29 mouse cellular contexts compared by ENCODE assay signal in the genomic region with DNA sequence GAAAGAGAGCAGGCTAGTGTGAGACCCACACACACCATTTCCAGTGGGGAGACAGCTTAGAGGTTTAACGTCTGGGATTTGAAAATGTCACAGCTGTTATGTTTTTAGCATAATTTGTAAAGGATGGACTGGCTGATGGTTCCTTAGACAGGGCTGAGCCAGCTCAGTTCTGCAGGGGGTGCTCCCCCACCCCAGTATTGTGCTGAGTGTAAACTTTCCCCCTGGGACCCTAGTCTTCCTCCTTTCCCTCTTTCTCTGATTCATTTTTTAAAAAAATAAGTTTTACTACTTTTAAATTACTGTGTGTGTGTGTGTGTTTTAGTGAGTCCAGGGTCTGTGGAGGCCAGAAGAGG. TPM values are rescaled to one million over a fixed set of nuclear protein-coding genes. Genes with fewer than 3 reads are reported as not detected.
DNase-seq lines count a peak whose midpoint lies in the region; ATAC-seq and TF ChIP-seq lines count a peak whose summit lies in the region.
"Had no signal": no experiment of that assay in that cellular context is flagged by ENCODE, and none has a peak within 500 bp of the region (broad histone marks: within the 10 kb centered on the region; RNA-seq: fewer than 3 reads in every experiment).

No protein-coding gene starts in this region.

- no peak overlapping the region for H3K9ac ChIP-seq in forebrain, embryonic 13.5 days
- H3K9ac ChIP-seq in forebrain, embryonic 16.5 days (replicated peaks; ENCODE audit: low read depth, low read length), result no peak overlapping the region
- no peak overlapping the region for H3K9ac ChIP-seq in midbrain, embryonic 16.5 days (ENCODE audit: low read depth, low read length)
- H3K9ac ChIP-seq in midbrain, postnatal 0 days (replicated peaks; ENCODE audit: low read length, poor library complexity, severe bottlenecking), result no peak overlapping the region
- H3K9ac ChIP-seq in neural tube, embryonic 15.5 days (replicated peaks), result 0 out of 2 replicates have a peak overlapping the region, but pooled peaks have one; percentile 1
- no peak overlapping the region for H3K9ac ChIP-seq in kidney, embryonic 16.5 days (replicated peaks; ENCODE audit: low read length)

- H3K27ac ChIP-seq in forebrain, embryonic 13.5 days, result peak overlapping the region; percentile 57; the same call in 1 of the 2 replicates
- no peak overlapping the region for H3K27ac ChIP-seq in forebrain, embryonic 16.5 days (ENCODE audit: low read length)
- H3K27ac ChIP-seq in layer of hippocampus, adult 2 months, result peak overlapping the region; percentile 65; the same call in 1 of the 2 replicates
- 0 out of 2 replicates have a peak overlapping the region, but pooled peaks have one; percentile 12 for H3K27ac ChIP-seq in midbrain, embryonic 16.5 days (ENCODE audit: low read length)
- H3K27ac ChIP-seq in midbrain, postnatal 0 days (ENCODE audit: low read depth, low read length), result no peak overlapping the region; the same call in 1 of the 2 replicates
- H3K27ac ChIP-seq in neural tube, embryonic 15.5 days (replicated peaks), result peak overlapping the region; percentile 70
- H3K27ac ChIP-seq in kidney, embryonic 16.5 days (ENCODE audit: low read length), result no peak overlapping the region
- H3K27ac ChIP-seq: heart, embryonic 10.5 days had no signal

- H3K9me3 ChIP-seq in forebrain, embryonic 13.5 days (replicated peaks), result no peaks in the 10 kb centered on the region
- H3K9me3 ChIP-seq in forebrain, embryonic 16.5 days (ENCODE audit: control insufficient read depth, low read length), result no peaks in the 10 kb centered on the region
- no peaks in the 10 kb centered on the region for H3K9me3 ChIP-seq in midbrain, embryonic 16.5 days (replicated peaks; ENCODE audit: control insufficient read depth, low read length, poor library complexity, severe bottlenecking)
- no peaks in the 10 kb centered on the region for H3K9me3 ChIP-seq in midbrain, postnatal 0 days (ENCODE audit: low read length)
- no peaks in the 10 kb centered on the region for H3K9me3 ChIP-seq in neural tube, embryonic 15.5 days (replicated peaks)
- no peaks in the 10 kb centered on the region for H3K9me3 ChIP-seq in kidney, embryonic 16.5 days (ENCODE audit: low read length)
- H3K9me3 ChIP-seq: heart, embryonic 10.5 days had no signal

- no peak for ATAC-seq in forebrain, embryonic 13.5 days
- no peak for ATAC-seq in forebrain, embryonic 16.5 days
- no peak for ATAC-seq in midbrain, embryonic 16.5 days
- ATAC-seq in midbrain, postnatal 0 days (ENCODE audit: low FRiP score), result no peak
- no peak; the same call in 1 of the 2 replicates for ATAC-seq in neural tube, embryonic 15.5 days (ENCODE audit: low FRiP score)
- no peak; the same call in 1 of the 2 replicates for ATAC-seq in kidney, embryonic 16.5 days (ENCODE audit: low FRiP score, low TSS enrichment)
- ATAC-seq: CD4-positive, CD25-positive, alpha-beta regulatory T cell, adult 4 months; intestine, postnatal 0 days; lung, postnatal 0 days had no signal

- H3K4me1 ChIP-seq in forebrain, embryonic 13.5 days, result peaks cover 10% of the 10 kb centered on the region
- peaks cover 5% of the 10 kb centered on the region; the same call in 1 of the 2 replicates for H3K4me1 ChIP-seq in forebrain, embryonic 16.5 days (replicated peaks; ENCODE audit: control insufficient read depth, insufficient read depth, low read length)
- peaks cover 3% of the 10 kb centered on the region; the same call in 1 of the 2 replicates for H3K4me1 ChIP-seq in midbrain, embryonic 16.5 days (ENCODE audit: control insufficient read depth, insufficient read depth, low read length)
- H3K4me1 ChIP-seq in midbrain, postnatal 0 days (ENCODE audit: insufficient read depth, low read length), result no peaks in the 10 kb centered on the region
- H3K4me1 ChIP-seq in neural tube, embryonic 15.5 days, result peaks cover 13% of the 10 kb centered on the region
- H3K4me1 ChIP-seq in kidney, embryonic 16.5 days (ENCODE audit: insufficient read depth, low read length), result no peaks in the 10 kb centered on the region; the same call in 1 of the 2 replicates

- no peaks in the 10 kb centered on the region for H3K27me3 ChIP-seq in forebrain, embryonic 13.5 days
- no peaks in the 10 kb centered on the region for H3K27me3 ChIP-seq in forebrain, embryonic 16.5 days (replicated peaks; ENCODE audit: control insufficient read depth, insufficient read depth, low read length)
- H3K27me3 ChIP-seq in midbrain, embryonic 16.5 days (ENCODE audit: control insufficient read depth, insufficient read depth, low read depth, low read length), result no peaks in the 10 kb centered on the region
- no peaks in the 10 kb centered on the region for H3K27me3 ChIP-seq in midbrain, postnatal 0 days (ENCODE audit: insufficient read depth, low read length)
- H3K27me3 ChIP-seq in neural tube, embryonic 15.5 days (replicated peaks), result no peaks in the 10 kb centered on the region
- H3K27me3 ChIP-seq in kidney, embryonic 16.5 days (ENCODE audit: insufficient read depth, low read length), result no peaks in the 10 kb centered on the region

- no peaks in the 10 kb centered on the region for H3K36me3 ChIP-seq in forebrain, embryonic 13.5 days (ENCODE audit: poor library complexity, severe bottlenecking)
- H3K36me3 ChIP-seq in forebrain, embryonic 16.5 days (ENCODE audit: control insufficient read depth, insufficient read depth), result no peaks in the 10 kb centered on the region
- no peaks in the 10 kb centered on the region for H3K36me3 ChIP-seq in midbrain, embryonic 16.5 days (ENCODE audit: control insufficient read depth, insufficient read depth, low read length)
- no peaks in the 10 kb centered on the region for H3K36me3 ChIP-seq in midbrain, postnatal 0 days (ENCODE audit: insufficient read depth, low read length)
- no peaks in the 10 kb centered on the region for H3K36me3 ChIP-seq in neural tube, embryonic 15.5 days
- no peaks in the 10 kb centered on the region for H3K36me3 ChIP-seq in kidney, embryonic 16.5 days (ENCODE audit: insufficient read depth, low read length)
- H3K36me3 ChIP-seq: heart, embryonic 10.5 days had no signal

- no peak for TF ChIP-seq CTCF in layer of hippocampus, adult 2 months (conservative IDR thresholded peaks at IDR 0.05)
- no peak for TF ChIP-seq CTCF in midbrain, postnatal 0 days (IDR thresholded peaks at IDR 0.05)

- 52% methylated on average over 1 of the region's 1 CpGs for WGBS in forebrain, embryonic 13.5 days
- 27% methylated on average over 1 of the region's 1 CpGs for WGBS in forebrain, embryonic 16.5 days
- WGBS in midbrain, embryonic 16.5 days, result 13% methylated on average over 1 of the region's 1 CpGs
- 15% methylated on average over 1 of the region's 1 CpGs for WGBS in midbrain, postnatal 0 days
- 25% methylated on average over 1 of the region's 1 CpGs for WGBS in neural tube, embryonic 15.5 days
- 56% methylated on average over 1 of the region's 1 CpGs for WGBS in kidney, embryonic 16.5 days

- H3K4me2 ChIP-seq in forebrain, embryonic 13.5 days, result 0 out of 2 replicates have a peak overlapping the region, but pooled peaks have one; percentile 14
- no peak overlapping the region for H3K4me2 ChIP-seq in forebrain, embryonic 16.5 days (ENCODE audit: low read length)
- no peak overlapping the region for H3K4me2 ChIP-seq in midbrain, embryonic 16.5 days (ENCODE audit: low read length)
- H3K4me2 ChIP-seq in midbrain, postnatal 0 days (ENCODE audit: low read depth, low read length, poor library complexity, severe bottlenecking), result no peak overlapping the region
- H3K4me2 ChIP-seq in neural tube, embryonic 15.5 days, result peak overlapping the region; percentile 25; the same call in 1 of the 2 replicates
- no peak overlapping the region for H3K4me2 ChIP-seq in kidney, embryonic 16.5 days (replicated peaks; ENCODE audit: low read depth, low read length)

- H3K4me3 ChIP-seq in forebrain, embryonic 13.5 days, result no peak overlapping the region
- H3K4me3 ChIP-seq in forebrain, embryonic 16.5 days (replicated peaks; ENCODE audit: low read length), result no peak overlapping the region
- no peak overlapping the region for H3K4me3 ChIP-seq in layer of hippocampus, adult 2 months
- no peak overlapping the region for H3K4me3 ChIP-seq in midbrain, embryonic 16.5 days (ENCODE audit: low read depth, low read length)
- H3K4me3 ChIP-seq in midbrain, postnatal 0 days (ENCODE audit: low read depth, low read length), result no peak overlapping the region
- H3K4me3 ChIP-seq in neural tube, embryonic 15.5 days (replicated peaks), result no peak overlapping the region
- H3K4me3 ChIP-seq in kidney, embryonic 16.5 days (ENCODE audit: low read length), result no peak overlapping the region
- H3K4me3 ChIP-seq: heart, embryonic 10.5 days had no signal

- no peak for DNase-seq in layer of hippocampus, adult 2 months (ENCODE audit: low spot score in 2 of 2)
- no peak for DNase-seq in layer of hippocampus, adult 9-10 months (ENCODE audit: low spot score)
- DNase-seq in midbrain, postnatal 0 days (ENCODE audit: low spot score), result no peak
- DNase-seq: adrenal gland, postnatal 36 days; cerebellum, adult 9-10 months; gastrocnemius, postnatal 10 days; heart, postnatal 4 days; kidney, postnatal 36 days; right cerebral cortex, postnatal 25 days; spleen, adult 18-20 months; thymus, postnatal 25 days had no signal

RNA-seq across cellular contexts. Expression of a gene that starts 39.8 kb away (rescaled TPM):
- not detected in 2 replicates for polyA plus RNA-seq in forebrain, embryonic 13.5 days (2015; fragmentation: Nextera tagmentation; extraction: Ambion mirVana)
- polyA plus RNA-seq in forebrain, embryonic 16.5 days (2015; fragmentation: Nextera tagmentation; extraction: Ambion mirVana), result not detected in 2 replicates
- not detected for total RNA-seq in layer of hippocampus, adult 2 months (2021)
- polyA plus RNA-seq in midbrain, embryonic 16.5 days (2015; fragmentation: Nextera tagmentation; extraction: Ambion mirVana), result not detected in 2 replicates
- total RNA-seq in midbrain, postnatal 0 days (2014; rRNA removed), result not detected in 2 replicates
- polyA plus RNA-seq in midbrain, postnatal 0 days (2015; fragmentation: Nextera tagmentation; extraction: Ambion mirVana), result not detected in 2 replicates
- 5.5 and 6.1 TPM in 2 replicates for polyA plus RNA-seq in neural tube, embryonic 15.5 days (2015; fragmentation: Nextera tagmentation; extraction: Ambion mirVana)
- not detected in 2 replicates for polyA plus RNA-seq in kidney, embryonic 16.5 days (2015; fragmentation: Nextera tagmentation; extraction: Ambion mirVana)
- total RNA-seq: adrenal gland, postnatal 36 days; ES-E14; gastrocnemius, postnatal 10 days; granulocyte monocyte progenitor cell, adult 5-6 weeks; heart, postnatal 4 days; layer of hippocampus, postnatal 10 days; left cerebral cortex, adult 8-10 months; left cerebral cortex, postnatal 4 days; liver, adult 2 months had no signal
- polyA plus RNA-seq: CD4-positive, CD25-positive, alpha-beta regulatory T cell, adult 4 months; heart, embryonic 10.5 days; heart, embryonic 16.5 days; intestine, postnatal 0 days; kidney, embryonic 14.5 days; liver, adult 2 months; liver, embryonic 16.5 days; lung, postnatal 0 days had no signal

RNA-seq across cellular contexts. Expression of a gene that starts 42.7 kb away (rescaled TPM):
- polyA plus RNA-seq in forebrain, embryonic 13.5 days (2015; fragmentation: Nextera tagmentation; extraction: Ambion mirVana), result 0.13 and 0.16 TPM in 2 replicates
- polyA plus RNA-seq in forebrain, embryonic 16.5 days (2015; fragmentation: Nextera tagmentation; extraction: Ambion mirVana), result 0.34 and 0.35 TPM in 2 replicates
- total RNA-seq in layer of hippocampus, adult 2 months (2021), result under 1 TPM; 0.39 to 0.41 TPM
- 0.27 and 0.38 TPM in 2 replicates for polyA plus RNA-seq in midbrain, embryonic 16.5 days (2015; fragmentation: Nextera tagmentation; extraction: Ambion mirVana)
- not detected in 2 replicates for total RNA-seq in midbrain, postnatal 0 days (2014; rRNA removed)
- 0.25 and 0.29 TPM in 2 replicates for polyA plus RNA-seq in midbrain, postnatal 0 days (2015; fragmentation: Nextera tagmentation; extraction: Ambion mirVana)
- 0.44 and 2.8 TPM in 2 replicates for polyA plus RNA-seq in neural tube, embryonic 15.5 days (2015; fragmentation: Nextera tagmentation; extraction: Ambion mirVana)
- 0.26 and 0.40 TPM in 2 replicates for polyA plus RNA-seq in kidney, embryonic 16.5 days (2015; fragmentation: Nextera tagmentation; extraction: Ambion mirVana)
- total RNA-seq: granulocyte monocyte progenitor cell, adult 5-6 weeks had no signal

RNA-seq across cellular contexts. Expression of a gene that starts 42.8 kb away (rescaled TPM):
- 414 and 420 TPM in 2 replicates for polyA plus RNA-seq in forebrain, embryonic 13.5 days (2015; fragmentation: Nextera tagmentation; extraction: Ambion mirVana)
- polyA plus RNA-seq in forebrain, embryonic 16.5 days (2015; fragmentation: Nextera tagmentation; extraction: Ambion mirVana), result 357 and 370 TPM in 2 replicates
- total RNA-seq in layer of hippocampus, adult 2 months (2021), result 100 to 1,000 TPM; 250 to 252 TPM
- polyA plus RNA-seq in midbrain, embryonic 16.5 days (2015; fragmentation: Nextera tagmentation; extraction: Ambion mirVana), result 359 and 371 TPM in 2 replicates
- 167 and 180 TPM in 2 replicates for total RNA-seq in midbrain, postnatal 0 days (2014; rRNA removed)
- 427 and 453 TPM in 2 replicates for polyA plus RNA-seq in midbrain, postnatal 0 days (2015; fragmentation: Nextera tagmentation; extraction: Ambion mirVana)
- 384 and 410 TPM in 2 replicates for polyA plus RNA-seq in neural tube, embryonic 15.5 days (2015; fragmentation: Nextera tagmentation; extraction: Ambion mirVana)
- polyA plus RNA-seq in kidney, embryonic 16.5 days (2015; fragmentation: Nextera tagmentation; extraction: Ambion mirVana), result 404 and 421 TPM in 2 replicates

Comparison
In these comparisons a context has a peak if more than half of its experiments do, and no peak if none do; other contexts are left out.
1. H3K27ac ChIP-seq: peak in forebrain, embryonic 13.5 days (single experiment), layer of hippocampus, adult 2 months (single experiment), midbrain, embryonic 16.5 days (single experiment) and neural tube, embryonic 15.5 days (single experiment); none in forebrain, embryonic 16.5 days (single experiment), midbrain, postnatal 0 days (single experiment) and kidney, embryonic 16.5 days (single experiment).
2. H3K4me2 ChIP-seq: peak in forebrain, embryonic 13.5 days (single experiment) and neural tube, embryonic 15.5 days (single experiment); none in forebrain, embryonic 16.5 days (single experiment), midbrain, embryonic 16.5 days (single experiment), midbrain, postnatal 0 days (single experiment) and kidney, embryonic 16.5 days (single experiment).